Mouse (Mus musculus) skeletal muscle tissue, postnatal 0 days (tissue): Measurements from ENCODE around the gene Klhl33. TPM values are rescaled to one million over a fixed set of nuclear protein-coding genes. Genes with fewer than 3 reads are reported as not detected.

Experiments used
- polyA plus RNA-seq: library from polyadenylated mRNA; unstranded; fragments of >200 nt; fragmentation: Nextera tagmentation; extraction: Ambion mirVana; gene quantifications from 2 replicates; pipeline ENCODE4 v1.2.1, GENCODE M21; 2015

Klhl33 gene
- polyA plus RNA-seq = 1.6 TPM in 2 replicates

DNA sequence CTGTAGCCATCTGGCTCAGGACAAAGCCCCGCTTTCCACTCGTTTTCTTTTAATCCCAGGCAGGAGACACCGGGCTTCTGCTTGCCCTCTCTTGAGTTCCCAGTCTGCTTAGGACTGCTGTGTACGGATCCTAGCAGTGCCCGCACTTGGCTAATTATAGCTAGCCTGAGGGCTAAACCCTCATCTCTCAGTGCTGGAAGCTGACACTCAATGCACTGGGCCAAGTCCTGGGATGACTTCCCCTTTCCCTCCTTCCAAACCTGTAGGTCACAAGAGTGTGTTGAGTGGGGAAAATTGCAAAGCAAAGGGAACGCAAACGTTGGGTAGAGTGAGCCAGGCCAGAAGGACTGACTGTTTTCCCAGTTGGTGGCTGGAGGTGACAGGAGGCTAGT, at the start of gene Klhl33:
Klhl33 (minus strand) TSS at position 134 of the 392 bp plus-strand sequence.

DNA sequence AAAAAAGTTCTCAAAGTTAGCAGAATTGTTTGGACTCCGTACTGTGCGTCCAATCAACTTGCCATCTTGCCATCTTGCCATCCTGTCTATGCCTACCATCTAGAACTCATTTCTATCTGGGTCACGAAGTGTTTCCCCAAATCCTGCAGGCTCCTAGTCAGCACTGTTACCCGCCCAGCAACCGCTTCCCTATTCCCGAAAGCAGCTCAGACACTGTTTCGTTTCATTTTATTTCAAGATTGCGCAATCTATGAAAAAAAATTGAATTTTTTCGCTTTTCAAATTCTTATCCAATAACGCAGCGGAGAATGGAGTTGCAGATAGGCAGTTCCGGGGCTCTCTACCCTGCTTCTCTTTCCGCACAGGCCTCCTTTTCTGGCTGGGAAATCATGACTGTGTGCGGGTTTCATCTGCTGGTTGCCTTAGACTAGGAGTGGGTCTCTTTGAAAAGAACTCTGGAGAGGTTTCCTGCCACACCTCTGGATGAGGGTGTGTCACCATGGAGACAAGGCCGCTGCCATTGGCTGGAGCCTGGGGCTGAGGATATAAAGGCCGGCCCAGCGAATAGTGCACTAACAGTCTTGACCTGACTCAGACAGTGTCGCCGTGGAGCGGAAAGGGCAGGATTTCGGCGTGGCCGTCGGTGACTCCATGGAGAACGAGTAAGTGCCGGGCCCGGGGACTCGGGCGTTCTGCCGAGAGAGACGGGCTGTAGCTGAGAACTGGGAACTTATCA, 46.8 kb upstream of the Klhl33 start, which contains the start of gene Gm49342:
Gm49342 (plus strand) TSS at position 586 of the 736 bp plus-strand sequence.

DNA sequence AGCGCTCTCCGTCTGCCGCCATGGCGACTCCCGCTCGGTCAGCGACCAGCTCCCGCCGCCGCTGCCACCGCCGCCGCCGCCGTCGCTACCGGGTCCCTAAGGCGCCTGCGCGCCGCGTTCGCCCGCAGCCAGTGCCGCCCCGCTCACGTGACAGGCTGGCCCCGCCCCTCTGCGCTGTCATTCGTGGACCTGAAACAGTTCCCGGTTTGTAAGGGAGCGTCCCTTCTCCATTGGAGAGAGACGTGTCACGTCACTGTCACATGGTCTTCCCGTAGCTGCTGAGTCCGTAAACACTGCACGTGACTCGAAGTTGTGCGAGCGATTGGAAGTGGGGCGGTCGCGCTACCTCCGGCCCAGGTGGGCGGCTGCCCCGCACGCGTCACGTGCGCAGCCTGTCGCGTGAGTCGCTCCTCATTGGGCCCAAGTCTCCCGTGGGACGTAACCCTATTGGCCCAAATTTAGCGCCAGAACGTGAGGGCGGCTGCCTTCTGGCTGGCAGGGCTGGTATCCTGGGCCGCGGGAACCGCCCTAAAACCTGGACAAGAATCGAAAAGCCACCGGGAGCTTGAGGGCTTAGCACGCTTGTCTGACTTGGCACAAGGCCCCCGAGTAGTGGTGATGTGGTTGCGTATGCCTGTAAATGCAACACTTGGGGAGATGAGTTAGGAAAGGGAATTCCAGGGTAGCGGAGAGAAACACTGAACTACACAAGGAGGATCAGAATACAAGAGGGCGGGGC, 33.6 kb upstream of the Klhl33 start, which contains the start of the genes Pip4p1 and Pnp:
Pip4p1 (minus strand) TSS at position 103 of the 739 bp plus-strand sequence.
Pnp (plus strand) TSS at position 329 of the 739 bp plus-strand sequence.

DNA sequence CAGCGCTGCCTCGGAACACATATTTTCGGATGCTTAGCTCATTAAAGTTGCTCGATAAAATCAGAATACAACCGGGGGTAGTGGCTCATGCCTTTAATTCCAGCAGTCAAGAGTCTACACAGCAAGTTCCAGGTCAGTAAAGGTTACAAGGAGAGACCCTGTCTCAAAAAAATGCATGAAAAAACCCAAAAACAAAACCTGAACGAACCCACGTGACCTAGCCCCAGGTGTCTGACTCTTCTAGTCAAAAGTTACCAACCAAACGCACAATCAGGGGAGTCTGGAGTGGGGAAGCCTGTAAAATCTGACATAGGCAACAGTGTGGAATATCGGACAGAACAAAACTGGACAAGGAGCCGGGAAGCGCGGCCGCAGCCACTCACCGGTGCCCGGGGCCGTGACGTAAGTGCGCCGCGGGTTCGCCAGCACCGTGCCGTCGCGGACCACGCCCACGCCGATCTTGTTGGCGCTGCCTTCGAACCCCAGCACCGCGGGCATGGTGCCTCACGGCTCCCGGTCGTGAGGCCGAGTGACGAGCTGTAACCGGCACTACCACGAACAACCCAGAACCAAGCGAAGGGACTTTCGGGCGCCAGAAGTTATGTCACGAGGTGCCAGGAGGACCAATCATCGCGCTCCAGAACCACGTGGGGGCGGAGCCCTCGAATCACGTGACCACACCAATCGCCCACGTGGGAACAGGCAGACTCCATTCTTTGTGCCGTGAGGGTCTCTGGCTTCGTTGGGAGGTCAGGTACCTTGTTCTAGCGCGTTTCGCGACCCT, 27.2 kb upstream of the Klhl33 start, which contains the start of the genes Osgep and Apex1:
Osgep (minus strand) TSS at position 613 of the 784 bp plus-strand sequence.
Apex1 (plus strand) TSS at position 688 of the 784 bp plus-strand sequence.

DNA sequence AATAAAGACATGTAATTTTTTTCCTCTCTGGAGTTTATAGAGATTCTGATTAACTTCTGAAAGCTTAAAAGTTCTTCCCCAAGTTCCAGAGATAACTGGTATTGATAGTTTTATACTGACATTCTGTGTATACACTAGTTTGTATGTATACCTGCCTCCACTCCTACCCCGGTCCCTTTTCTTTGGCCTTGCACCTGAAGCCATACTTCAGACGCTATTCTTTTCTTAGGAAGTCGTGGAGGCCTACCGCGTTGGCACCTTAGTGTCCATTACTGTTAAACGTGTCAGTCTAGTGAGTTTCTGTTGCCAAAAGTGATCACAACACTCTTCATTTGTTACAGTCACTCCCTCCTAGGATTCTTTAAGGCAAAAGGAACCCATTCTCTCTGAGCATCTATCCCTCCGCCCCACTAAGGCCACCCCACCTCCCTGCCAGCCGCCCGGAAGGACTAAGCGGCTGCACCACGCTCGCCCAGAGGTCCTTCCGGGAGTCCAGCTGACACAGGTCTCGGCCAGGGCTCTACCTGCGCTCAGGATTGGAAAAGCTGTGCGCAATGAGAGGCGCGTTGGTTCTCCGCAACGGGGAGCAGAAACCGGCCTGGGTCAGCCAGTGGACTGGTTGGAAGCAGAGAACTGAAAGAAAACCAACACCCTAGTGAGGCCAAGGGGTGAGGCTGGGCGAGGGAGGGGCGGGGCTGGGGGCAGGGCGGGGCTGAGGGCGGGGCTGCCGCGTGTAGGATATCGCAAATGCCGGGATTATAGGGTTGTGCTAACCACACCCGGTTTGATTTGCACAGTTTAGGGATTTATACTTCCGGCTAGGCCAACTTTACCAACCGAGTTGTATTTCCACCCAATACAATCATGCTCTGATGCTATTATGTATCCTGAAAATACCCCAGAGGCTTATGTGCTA, 27.2 kb downstream of the Klhl33 start, which contains the start of gene Tep1:
Tep1 (minus strand) TSS at position 672 of the 916 bp plus-strand sequence.

Other genes with a start within 250 kb of the Klhl33 start
- gene Olfr747, start 204.3 kb downstream of the Klhl33 start, polyA plus RNA-seq = not detected in 2 replicates
- gene Olfr748, start 190.1 kb downstream of the Klhl33 start, polyA plus RNA-seq = not detected in 2 replicates
- gene Olfr749, start 152.4 kb downstream of the Klhl33 start, polyA plus RNA-seq = not detected in 2 replicates
- gene Ttc5, start 112.0 kb downstream of the Klhl33 start, polyA plus RNA-seq = 26.3 and 28.4 TPM in 2 replicates
- gene Ccnb1ip1, start 89.8 kb downstream of the Klhl33 start, polyA plus RNA-seq = not detected in 2 replicates
- gene Parp2, start 89.7 kb downstream of the Klhl33 start, polyA plus RNA-seq = 20.6 and 21.6 TPM in 2 replicates
- 5.2 and 5.4 TPM in 2 replicates for gene Tep1, start 26.9 kb downstream of the Klhl33 start, polyA plus RNA-seq
- gene Osgep, start 27.4 kb upstream of the Klhl33 start, polyA plus RNA-seq = 81.2 and 83.7 TPM in 2 replicates
- gene Apex1, start 27.5 kb upstream of the Klhl33 start, polyA plus RNA-seq = 79.6 and 92.0 TPM in 2 replicates
- 21.5 and 25.8 TPM in 2 replicates for gene Pip4p1, start 33.3 kb upstream of the Klhl33 start, polyA plus RNA-seq
- gene Pnp, start 33.6 kb upstream of the Klhl33 start, polyA plus RNA-seq = 16.5 and 29.1 TPM in 2 replicates
- gene Gm49342, start 47.0 kb upstream of the Klhl33 start, polyA plus RNA-seq = not detected in 2 replicates
- 0.85 TPM in 1 of 2 replicates, not detected in the other for gene Pnp2, start 58.5 kb upstream of the Klhl33 start, polyA plus RNA-seq
- gene Rnase10, start 110.2 kb upstream of the Klhl33 start, polyA plus RNA-seq = 0.37 and 0.39 TPM in 2 replicates
- not detected in 2 replicates for gene Rnase9, start 144.4 kb upstream of the Klhl33 start, polyA plus RNA-seq
- gene Rnase11, start 152.7 kb upstream of the Klhl33 start, polyA plus RNA-seq = not detected in 2 replicates
- gene Rnase12, start 160.2 kb upstream of the Klhl33 start, polyA plus RNA-seq = 0.31 TPM in 1 of 2 replicates, not detected in the other
- not detected in 2 replicates for gene Olfr750, start 176.9 kb upstream of the Klhl33 start, polyA plus RNA-seq
- gene Rnase4, start 193.6 kb upstream of the Klhl33 start, polyA plus RNA-seq = 57.8 and 74.4 TPM in 2 replicates
- gene Ang, start 193.6 kb upstream of the Klhl33 start, polyA plus RNA-seq = 8.0 and 8.7 TPM in 2 replicates
- gene Eddm3b, start 216.9 kb upstream of the Klhl33 start, polyA plus RNA-seq = not detected in 2 replicates
- 0.44 and 0.60 TPM in 2 replicates for gene Rnase6, start 226.4 kb upstream of the Klhl33 start, polyA plus RNA-seq
- 2.5 TPM in 1 of 2 replicates, not detected in the other for gene Rnase1, start 249.3 kb upstream of the Klhl33 start, polyA plus RNA-seq